Mouse (Mus musculus) gastrocnemius, adult 18-20 months (tissue): ENCODE measurements around the gene Polm. TPM values are rescaled to one million over a fixed set of nuclear protein-coding genes. Genes with fewer than 3 reads are reported as not detected.

Experiments
- DNase-seq: peaks from one replicate; pipeline ENCODE4 v3.0.0; 2021; ENCODE audit warnings: low spot score
- total RNA-seq, 2 experiments: library from RNA; stranded (reverse); gene quantifications; 2 replicates each; pipeline ENCODE4 v1.2.3; 2021

Gene Polm
- total RNA-seq, 2 experiments from 2014 or later, result 2.0 to 2.3 TPM

DNA sequence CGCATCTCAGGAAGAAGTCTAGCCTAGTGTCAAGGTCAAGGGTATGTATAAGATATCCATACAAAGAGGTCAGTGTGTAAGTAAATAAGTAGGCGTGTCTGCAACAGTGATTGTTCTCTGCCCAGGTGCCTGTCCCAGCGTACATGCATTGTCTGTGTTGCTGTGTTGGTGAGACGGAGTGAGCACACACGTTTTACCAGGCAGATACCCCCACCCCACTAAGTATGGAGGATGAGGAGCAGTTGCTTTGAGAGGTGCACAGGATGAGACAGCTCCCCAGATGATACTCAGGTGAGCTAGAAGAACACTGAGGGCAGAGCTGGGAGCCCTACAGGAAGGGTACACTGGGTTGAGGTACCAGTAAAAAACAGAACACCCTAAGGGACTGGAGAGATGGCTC lies 33.6 kb downstream of the Polm start:
- DNase-seq, result no peak

DNA sequence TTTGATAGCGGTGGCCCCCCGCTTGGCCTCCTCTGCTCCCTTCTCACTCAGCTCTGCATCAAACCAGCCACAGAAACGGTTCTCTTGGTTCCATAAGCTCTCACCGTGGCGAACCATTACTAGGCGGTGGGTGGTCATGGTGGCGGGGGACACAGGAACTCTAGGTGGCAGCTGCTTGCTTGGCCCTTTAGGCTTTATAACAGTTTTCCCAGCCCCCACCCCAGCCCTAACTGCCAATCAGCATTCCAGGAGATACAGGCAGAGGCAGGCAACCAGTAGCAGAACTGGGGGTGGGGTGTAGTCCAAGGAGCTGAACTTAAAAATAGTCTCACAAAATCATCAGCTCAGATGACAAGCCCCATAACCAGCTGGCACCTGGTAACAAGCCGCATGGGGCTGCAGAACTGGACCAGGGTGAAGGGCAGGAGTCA lies 34.2 kb downstream of the Polm start, which contains the start of gene Pgam2:
TSS of gene Pgam2 (minus strand) at position 183 of the 431 bp plus-strand sequence.
- peak; percentile 83 for DNase-seq

DNA sequence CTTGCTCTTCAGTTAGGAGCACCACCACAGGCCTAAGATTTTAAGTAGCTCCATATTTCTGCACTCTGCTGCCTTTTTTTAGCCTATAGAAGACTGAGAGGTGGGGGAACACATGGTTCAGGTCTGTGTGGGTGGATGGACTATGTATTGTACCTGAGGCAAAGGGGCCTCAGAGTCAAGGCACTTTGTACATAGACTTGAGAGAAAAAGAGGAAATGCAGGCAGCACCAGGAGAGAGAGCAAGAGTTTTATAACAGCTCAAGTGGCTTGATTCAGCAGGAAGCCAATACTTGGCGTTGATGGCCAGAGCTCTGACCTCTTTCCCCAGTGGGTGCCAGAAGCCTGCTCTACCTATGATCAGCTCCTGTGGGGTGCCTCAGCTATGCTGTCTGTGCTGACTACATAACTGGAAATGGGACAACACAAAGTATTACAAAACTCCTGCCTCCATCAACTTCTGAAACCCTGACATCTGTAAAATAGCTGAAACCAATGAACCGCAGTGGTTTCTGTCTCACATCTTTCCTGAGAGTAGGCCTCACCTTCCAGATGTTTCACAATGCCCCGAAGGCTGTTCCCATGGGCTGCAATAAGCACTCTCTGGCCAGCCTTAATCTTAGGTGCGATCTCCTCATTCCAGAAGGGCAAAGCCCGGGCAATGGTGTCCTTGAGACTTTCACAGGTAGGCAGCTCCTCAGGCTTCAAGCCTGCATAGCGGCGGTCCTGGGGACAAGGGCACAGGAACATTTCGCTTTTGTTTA lies 35.2 kb downstream of the Polm start:
- DNase-seq, result no peak

DNA sequence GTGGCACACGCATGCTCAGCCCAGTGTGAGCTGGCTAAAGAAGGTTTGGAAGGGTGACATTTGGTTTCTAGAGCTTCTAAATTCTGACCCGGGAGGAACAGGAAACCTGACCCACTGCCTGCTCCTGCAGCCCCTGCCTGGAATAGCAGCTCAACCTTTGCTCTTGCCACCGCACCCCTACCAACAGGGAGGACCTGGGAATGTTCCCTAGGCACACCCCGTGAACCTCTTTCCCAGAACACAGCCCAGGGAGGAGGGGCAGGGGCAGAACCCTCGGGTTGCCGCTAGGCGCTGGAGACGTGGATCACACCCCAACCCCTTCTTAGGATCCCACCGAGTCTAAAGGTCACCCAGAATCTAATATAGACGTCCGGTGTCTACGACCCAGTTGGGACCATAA lies 35.8 kb downstream of the Polm start:
- DNase-seq, result peak; percentile 89

DNA sequence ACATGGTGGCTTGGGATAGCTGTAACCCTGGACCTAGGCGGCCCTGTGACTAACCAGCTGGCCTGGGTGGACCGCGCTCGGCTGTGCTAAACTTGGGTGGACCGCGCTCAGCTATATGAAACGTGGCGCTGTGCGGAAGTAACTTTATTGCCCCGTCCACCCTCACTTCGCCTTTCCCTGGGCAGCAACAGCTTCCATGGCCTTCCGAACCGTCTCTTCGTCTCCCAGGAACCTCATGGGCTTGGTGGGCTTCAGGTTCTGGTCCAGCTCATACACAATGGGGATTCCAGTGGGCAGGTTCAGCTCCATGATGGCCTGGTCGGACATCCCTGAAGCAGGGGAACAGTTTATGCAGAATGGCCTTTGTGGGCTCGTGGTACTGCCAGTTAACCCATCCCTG lies 36.3 kb downstream of the Polm start:
- no peak for DNase-seq

DNA sequence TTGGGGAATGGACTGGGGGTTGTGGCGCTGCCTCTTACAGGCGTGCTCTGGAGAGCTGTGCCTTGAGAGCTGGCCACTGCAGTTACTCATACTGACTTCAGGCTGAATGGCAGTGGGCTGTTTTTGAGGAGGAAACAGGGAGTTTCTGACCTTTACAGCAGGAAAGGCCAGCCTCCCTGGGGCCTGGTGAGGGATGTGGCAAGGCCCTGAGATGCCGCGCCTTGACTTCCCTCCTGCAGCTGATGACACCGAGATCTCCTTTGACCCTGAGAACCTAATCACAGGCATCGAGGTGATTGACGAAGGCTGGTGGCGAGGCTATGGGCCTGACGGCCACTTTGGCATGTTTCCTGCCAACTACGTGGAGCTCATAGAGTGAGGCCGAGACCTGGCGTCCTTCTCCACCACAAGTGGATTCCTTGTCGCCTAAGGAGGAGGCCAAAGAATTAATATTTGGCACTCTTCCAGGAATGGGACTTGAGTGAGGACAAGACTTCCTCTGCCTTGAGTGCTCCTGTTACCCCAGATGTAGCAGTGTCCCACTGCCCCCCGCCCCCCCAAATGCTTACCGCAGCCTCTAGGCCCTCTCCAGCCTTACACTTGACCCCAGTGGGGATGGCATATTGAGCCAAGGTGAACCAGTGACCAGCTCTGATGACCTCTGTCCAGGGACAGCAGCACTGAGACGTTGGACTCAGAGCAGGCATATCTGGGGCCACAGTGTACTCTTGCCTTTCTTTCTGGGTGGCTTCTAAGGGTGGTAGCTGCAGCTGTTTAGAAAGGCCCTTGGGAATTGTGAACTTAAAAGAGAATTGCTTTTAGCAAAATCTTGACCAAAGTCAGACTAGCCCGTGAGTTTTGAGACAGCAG lies 38.0 kb downstream of the Polm start:
- peak; percentile 51 for DNase-seq

GRCm38 (mm10) chr11:5797928-5798327 lies 39.9 kb downstream of the Polm start:
- no peak for DNase-seq

DNA sequence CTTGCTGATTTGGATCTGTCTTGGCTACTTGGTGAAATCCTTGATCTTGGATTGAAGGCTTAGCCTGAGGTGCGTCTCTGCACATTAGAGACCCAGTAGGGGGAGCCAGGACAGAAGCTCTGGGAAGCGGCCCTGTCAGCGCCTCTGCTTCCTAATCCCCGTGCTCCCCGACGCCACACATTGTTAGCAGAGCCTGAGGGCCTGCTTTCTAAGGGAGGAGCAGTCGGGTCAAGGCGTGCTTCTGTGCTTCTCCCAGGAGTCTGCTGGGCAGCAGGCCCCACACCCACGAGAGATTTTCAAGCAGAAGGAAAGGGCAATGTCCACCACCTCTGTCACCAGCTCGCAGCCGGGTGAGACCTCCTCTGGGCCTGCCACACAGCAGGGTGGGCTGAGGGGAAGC lies 40.4 kb downstream of the Polm start:
- DNase-seq, result no peak

- DNase-seq, result no peak
Measured at GRCm38 (mm10) chr11:5796939-5797338, 40.9 kb downstream of the Polm start.

DNA sequence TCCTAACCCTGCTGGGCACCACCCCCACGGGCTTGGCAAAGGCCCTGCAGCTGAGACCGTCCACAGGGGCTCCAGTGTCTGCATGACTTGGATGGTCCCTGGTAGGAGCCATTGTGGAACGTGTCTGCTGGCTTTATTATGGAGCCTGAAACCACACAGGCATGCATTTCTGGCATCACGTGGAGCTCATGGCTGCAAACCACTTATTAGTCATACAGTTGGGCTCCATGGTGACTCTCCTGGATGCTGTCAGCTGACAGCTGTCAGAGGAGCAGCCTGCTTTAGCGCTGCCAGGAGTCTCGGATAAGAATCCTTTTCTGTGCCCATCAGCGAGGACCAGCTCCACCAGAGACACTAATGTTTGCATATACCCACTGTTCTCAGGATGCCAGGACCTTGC lies 42.1 kb downstream of the Polm start:
- no peak for DNase-seq

- no peak for DNase-seq
Measured at GRCm38 (mm10) chr11:5795290-5795689, 42.5 kb downstream of the Polm start.

DNA sequence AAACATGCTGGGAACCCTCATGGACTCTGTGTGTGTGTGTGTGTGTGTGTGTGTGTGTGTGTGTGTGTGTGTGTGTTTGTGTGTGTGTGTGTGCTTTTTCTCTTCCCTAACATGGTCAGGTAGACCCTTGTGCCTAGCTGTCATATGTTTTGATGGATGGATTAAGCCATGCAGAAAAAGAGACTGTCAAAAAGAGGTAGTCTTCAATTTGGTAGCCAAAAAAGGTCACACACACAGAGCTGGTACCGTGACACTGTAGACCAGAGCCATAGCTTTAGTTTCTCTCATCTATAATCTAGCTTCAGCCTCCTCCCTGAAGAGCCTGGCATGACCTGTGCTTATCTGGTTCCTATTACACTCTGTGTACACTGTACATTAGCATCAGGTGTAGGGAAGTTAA lies 47.4 kb downstream of the Polm start:
- DNase-seq, result no peak

DNA sequence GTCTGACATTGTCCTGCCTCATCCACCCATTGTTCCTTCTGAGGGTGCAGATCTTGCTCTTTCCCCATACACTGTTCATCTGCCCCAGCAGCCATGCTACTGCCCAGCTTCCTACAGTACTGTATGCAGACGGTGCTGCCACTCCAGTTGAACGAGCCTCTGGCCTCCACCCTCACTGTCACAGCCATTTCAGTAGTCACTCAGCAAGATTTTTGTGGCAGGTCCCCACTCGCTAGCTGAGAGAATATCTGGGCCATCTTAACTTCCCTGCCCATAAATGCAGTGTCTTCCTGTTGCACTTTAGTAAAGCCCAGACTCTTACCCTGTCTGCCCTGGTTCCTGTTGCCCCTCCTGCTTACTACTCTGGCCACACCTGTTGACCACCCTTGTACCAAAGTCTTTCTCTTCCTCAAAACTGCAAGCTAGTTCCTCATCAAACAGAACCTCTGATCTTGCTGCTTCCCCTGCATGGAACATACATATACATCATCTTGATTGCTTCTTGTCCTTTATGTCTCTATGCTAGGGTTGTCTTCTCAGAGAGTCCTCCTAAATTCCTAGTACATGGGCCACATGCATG lies 48.0 kb downstream of the Polm start:
- no peak for DNase-seq

DNA sequence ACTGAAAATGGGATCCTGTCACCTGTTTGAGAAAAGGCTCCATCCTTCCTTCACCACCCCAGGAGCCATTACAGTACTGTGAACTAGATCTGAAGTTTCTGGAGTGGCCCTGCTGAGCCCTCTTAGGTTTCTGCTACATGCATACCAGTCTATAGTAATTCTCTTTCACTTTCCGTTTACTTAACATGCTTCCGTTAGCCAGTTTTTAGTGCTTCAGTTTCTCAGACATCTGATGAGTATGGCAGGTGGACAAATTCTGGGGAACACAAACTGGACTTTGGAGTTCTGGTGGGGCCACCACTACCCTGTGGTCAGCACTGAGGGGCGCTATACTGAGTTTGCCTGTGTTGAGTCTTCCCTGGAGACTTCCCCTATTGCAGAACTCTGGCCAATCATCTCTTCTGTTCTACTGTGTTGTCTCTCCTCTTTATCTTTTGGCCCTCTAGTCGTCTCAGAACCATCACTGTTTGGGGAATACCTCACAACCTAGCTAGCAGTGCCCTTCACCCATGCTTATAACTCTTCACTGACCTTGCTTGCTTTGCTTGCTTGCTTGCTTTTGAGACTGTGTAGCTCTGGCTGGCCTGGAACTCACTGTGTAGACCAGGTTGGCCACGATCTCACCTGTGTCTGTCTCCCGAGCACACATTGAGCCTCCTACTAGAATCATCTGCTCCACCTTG lies 48.6 kb downstream of the Polm start:
- no peak for DNase-seq

DNA sequence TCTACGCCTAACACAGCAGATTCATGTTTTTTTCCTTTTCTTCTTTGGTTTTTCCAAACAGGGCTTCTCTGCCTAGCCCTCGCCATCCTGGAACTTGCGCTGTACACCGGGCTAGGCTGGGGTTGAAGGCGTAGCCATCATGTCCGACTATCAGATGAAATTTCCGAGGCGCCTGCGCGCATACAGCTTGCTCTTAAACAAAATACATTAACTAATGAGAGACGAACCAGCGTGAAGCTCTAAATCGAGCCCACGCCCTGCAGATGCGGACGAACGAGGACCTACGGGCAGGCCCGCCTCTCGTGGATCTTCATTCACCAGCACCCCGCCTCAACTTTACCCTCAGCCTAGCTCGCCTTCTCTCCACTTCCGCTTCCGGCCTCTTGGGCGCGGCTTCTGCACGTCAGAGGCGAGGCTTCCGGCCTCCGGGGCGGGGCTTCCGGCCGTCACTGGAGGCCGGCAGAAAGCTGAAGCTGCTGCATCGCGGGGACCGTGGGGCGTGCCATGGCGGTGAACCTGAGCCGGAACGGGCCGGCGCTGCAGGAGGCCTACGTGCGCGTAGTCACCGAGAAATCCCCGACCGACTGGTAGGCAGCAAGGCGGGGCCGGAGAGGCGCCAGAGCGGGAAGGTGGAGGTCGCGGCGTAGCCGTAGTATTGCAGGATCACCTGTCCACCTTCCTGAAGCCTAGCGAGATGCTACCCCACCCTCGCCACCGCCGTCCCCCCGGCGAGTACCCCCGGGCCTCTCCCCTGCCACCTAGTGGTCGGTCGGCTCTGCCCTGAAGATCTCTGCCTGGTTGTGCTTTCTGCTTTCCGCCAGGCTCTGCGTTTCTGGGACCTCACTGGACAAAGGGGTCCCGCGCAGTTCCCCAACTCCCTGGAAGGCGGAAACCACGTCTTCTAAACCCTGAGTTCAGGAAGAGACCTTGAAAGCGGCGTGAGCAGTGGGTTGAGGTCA lies 49.5 kb downstream of the Polm start, which contains the start of gene Dbnl:
TSS of gene Dbnl (plus strand) at position 433 of the 959 bp plus-strand sequence.
- DNase-seq, result peak; percentile 95

DNA sequence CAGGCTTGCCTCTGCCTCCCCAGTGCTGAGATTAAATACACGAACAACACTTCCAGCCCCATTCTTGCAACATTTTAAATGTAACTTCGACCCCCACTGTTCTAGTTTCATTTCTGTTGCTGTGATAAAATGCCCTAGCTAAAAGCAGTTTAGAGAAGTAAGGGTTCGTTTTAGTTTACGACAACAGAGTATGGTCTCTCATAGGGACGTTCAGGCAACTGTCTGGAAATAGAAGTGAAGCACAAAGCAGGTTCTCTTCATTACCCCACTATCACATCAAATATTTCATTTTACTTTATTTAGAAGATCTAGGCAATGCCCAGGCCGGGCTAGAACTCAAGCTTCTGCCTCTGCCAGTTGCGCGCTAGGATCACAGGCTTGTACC lies 50.2 kb downstream of the Polm start:
- no peak for DNase-seq

- no peak for DNase-seq
Measured at GRCm38 (mm10) chr11:5785732-5786131, 52.1 kb downstream of the Polm start.

DNA sequence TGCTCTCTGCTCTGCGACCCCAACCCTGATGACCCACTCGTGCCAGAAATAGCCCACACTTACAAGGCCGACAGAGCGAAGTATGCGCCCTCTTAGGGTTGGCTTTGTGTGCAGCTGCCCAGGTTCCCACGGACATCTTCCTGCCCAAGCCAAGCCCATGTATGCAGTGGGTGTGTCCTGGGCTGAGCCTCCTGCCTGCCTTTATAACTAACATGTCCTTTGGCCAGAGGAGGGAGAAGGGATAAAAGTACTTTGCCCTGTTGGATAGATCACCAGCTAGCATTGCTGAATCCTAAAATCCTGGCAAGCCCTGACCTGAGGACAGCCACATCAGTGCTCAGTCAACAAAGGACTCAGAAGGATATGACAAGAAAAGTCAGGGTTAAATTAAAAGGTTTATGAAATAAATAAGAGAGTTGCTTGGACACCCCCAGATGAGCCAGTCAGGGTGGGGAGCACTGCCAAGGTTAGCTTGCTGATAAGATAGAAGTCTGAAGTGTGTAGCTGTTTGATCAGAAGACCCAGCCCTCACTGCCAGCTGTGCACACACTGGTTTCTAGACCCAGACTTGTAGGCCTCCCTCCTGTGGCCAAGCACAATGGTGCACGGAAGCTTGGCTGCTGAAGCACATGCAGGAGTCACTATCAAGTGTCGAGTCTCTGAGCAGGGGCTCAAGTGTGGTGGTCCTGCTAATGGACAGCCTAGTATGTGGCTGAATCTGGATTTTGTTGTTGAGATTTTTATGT lies 55.4 kb downstream of the Polm start:
- no peak for DNase-seq

- no peak for DNase-seq
Measured at GRCm38 (mm10) chr11:5780035-5780499, 57.7 kb downstream of the Polm start.

DNA sequence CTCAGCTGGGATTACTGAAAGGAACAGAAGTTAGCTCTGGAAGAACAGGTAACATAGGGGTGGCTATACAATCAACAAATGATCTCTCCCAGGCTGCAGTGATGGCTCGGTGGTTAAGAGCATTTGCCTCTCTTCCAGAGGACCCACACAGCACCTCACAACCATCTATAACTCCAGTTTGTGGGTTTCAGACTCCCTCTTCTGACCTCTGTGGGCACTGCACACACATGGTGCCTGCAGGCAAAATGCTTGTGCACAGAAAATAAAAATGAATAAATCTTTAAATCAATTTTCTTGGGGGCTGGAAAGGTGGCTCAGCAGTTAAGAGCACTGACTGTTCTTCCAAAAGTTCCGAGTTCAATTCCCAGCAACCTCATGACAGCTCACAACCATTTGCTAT lies 59.3 kb downstream of the Polm start:
- no peak for DNase-seq
